Mouse (Mus musculus): ENCODE data around the gene Rab25.

Gene Rab25

DNA sequence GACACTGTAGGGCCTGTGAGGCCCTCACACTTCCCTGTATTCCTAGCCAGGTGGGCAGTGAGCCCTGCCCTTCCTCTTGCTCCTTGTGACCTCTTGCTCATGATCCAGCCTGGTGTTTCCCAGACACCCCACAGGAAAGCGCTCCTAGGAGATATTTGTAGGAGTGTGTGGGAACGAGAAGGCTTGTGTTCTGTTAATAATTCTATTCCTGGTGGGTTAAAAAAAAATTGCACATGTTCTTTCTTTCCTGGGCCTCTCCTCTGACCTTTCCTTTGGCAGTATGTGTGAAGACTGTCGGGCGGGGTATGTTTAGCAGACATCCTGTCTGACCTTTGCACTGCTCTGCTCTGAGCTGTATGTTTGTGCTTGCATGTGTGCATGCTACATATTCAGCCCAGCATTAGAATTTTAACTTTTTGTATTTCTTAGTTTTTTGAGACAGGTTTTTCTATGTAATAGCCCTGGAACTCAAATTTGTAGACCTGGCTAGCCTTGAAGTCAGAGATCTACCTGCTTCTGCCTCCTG is 18.5 kb upstream of the Rab25 start:
- DNase-seq (ENCODE audit: low read depth), result no peak

DNA sequence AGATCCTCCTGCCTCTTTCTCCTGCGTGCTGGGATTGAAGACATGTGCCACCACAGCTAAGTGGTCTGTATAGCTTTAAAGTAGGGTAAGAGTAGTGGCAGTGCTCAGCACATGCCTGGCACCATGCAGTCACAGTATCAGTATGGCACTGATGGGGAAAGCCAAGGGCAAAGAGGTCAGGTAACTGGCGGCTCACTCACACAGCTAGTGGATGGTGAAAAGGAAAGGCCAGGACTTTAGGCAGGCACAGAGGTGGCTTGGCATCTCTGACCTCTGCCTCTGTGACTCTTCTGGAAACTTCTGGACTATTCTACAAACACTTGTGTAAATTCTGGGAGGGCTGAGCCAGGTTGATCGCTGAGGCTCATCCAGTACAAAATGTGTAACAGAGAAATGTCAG is 18.0 kb upstream of the Rab25 start:
- no peak for DNase-seq (ENCODE audit: low read depth)

DNA sequence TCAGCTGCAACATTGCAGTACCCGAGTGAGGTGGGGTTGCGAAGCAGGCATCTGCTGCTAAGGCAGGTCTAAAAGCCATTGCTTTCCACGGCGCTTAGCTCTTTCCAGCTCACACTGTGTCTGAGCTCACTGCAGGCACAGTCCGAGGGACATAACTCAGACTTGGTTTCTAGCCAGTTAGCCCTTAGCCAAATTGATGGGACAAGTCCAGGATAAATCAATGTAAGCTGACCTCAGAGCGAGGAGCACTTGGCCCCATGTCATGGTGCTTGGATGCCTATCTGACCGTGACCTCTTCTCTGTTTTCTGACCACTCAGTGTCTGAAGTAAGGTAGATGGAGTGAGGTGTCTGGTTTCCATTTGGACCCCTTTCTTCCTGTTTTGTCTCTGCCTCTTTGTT is 15.9 kb upstream of the Rab25 start:
- no peak for DNase-seq (ENCODE audit: low read depth)

DNA sequence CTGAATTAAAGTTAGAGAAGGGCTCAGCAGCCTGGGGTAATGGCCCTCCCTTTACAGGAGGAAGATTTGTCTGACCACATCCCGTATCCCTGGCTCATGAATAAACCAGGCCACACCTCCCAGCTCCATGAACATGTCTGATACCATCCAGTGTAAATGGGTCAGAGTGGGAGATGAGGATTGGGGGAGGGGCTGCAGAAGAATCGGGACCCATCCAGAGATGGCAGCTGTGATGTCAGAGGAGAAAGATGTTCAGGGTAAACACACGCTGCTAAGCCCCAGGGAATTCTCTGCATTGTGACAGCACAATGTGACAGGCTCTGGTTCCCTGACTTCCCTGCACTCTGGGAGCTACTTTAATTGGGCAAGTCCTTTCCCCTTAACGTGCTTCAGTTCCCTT is 15.3 kb upstream of the Rab25 start:
- DNase-seq (ENCODE audit: low read depth), result no peak

DNA sequence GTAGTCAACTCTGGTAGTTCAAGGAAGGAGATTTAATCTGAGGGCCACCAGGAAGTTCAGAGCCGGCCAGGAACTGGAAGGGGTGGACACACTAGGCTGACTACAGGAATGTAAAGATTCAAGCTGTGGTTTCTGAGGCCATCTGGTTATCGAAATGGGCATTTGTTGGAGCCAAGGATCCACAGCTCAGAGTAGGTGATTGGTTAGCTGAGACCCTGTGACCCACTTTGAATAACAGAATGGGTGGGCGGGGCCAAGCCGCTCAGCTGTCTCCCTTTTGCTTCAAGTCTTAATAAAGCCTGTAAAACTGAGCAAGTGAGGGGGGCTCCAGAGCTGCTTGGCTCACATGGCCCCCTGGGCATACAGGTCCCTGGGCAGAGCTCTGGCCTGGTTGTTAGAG is 13.9 kb upstream of the Rab25 start:
- DNase-seq (ENCODE audit: low read depth), result peak; percentile 28

DNA sequence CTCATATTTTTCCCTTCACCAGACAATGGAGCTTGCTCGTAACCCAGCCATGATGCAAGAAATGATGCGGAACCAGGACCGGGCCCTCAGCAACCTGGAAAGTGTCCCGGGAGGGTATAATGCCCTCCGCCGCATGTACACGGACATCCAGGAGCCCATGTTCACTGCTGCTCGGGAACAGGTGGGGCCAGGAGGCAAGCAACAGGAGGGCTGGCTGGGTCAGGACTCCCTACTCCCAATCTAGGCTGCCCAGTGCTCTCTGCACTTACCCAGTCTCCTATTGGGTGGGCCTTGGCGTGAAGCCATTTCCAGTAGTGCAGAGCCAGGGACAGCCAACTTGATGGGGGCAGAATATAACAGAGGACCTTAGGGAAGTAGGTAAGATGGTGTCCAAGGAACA is 11.5 kb upstream of the Rab25 start:
- DNase-seq (ENCODE audit: low read depth), result no peak

DNA sequence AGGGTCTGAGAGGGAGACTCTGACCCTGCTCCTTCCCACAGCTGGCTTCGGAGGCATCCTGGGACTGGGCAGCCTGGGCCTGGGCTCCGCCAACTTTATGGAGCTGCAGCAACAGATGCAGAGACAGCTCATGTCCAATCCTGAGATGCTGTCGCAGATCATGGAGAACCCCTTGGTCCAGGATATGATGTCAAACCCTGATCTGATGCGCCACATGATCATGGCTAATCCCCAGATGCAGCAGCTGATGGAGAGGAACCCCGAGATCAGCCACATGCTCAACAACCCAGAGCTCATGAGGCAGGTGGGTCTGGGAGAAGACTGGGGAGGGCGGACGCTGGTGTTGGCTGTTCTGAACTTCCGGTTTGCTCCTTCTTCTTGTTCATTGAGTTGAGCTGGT is 8.5 kb upstream of the Rab25 start:
- no peak for DNase-seq (ENCODE audit: low read depth)

DNA sequence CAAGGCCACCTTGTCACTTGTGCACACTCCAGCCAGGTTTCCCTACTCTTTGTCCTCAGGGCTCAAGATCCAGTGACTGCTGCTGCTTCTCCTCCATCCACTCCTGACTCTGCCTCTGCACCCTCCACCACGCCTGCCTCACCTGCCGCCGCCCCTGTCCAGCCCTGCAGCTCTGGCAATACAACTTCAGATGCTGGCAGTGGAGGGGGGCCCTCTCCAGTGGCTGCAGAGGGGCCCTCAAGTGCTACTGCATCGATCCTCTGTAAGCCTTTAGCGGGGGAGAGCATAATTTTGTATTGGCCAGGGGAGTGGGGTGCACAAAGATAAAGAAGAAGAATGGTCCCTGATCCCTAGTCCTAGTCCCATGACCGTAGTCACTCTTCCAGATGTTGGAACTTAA is 7.6 kb upstream of the Rab25 start:
- no peak for DNase-seq (ENCODE audit: low read depth)

DNA sequence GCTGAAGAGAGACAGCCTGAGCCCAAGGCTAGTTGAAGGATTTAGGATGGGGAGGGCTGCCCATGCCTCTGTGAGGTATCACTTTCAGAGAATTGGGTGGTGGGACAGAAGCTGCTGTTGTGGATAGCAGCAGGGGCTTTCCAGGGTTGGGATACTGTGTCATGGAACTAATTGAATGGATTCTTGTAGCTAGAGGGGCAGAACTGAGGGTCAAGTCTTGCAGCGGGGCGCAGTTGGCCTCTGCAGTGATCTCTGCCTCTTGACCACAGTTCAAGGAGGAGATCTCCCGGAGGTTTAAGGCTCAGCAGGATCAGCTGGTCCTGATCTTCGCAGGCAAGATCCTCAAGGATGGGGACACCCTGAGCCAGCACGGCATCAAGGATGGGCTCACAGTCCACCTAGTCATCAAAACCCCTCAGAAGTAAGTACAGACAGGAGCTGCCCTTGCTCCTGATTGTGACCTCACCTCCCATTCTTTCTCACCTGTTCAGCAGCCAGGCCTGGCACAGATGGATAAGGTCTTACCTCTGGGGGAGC is 7.0 kb upstream of the Rab25 start:
- DNase-seq (ENCODE audit: low read depth), result no peak

DNA sequence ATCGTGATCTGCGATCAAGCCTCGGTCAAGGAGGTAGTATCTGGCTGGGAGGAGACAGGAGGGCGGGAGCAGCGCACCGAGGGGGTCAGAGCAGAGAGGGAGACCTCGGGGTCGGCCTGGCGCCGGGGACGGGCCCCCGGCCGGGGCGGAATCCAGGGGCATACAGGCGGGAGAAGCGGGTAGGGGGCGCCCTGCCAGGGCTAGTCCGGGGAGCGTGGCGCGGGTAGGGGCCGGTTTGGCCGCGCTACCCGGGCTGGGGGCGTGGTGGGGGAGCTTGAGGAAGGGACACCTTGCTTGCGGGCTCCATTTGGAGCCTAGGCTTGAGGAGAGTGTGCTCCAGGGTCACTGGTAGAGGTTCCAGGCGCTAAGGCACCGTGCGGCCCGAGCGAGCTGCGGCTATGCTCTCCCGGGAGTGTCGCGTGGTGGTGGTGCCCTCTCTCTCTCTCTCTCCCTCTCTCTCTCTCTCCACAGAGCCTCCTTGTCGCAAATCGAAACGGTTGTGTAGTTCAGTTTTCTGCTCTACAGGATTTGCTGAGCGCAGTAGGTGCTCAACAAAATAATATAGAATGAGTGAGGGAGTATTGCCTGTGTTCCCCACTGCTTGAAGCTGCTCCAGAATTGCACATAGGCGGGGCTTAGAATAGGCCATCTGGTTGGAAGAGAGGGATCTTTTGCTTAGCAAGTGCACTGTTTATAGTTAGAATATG is 5.9 kb upstream of the Rab25 start:
- peak; percentile 67 for DNase-seq (ENCODE audit: low read depth)

DNA sequence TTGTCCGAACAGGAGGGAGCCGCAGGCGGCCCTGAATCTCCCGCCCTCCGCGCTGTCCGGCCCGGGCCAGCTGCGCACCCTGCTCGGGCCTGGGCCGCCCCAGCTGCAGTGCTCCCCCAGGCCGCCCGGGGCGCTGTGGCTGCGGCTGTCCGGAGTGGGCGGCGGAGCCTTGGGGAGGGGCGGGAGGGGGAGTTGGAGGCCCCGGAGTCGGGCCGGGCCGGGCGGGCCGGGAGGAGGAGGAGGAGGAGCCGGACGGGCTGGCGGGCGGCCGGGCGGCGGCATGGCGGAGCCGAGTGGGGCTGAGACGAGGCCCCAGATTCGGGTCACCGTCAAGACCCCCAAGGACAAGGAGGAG is 5.4 kb upstream of the Rab25 start, which contains the start of gene Ubqln4:
Gene Ubqln4, plus strand, starts transcription at position 234 of the 355 bp plus-strand sequence.
- DNase-seq (ENCODE audit: low read depth), result peak; percentile 97

DNA sequence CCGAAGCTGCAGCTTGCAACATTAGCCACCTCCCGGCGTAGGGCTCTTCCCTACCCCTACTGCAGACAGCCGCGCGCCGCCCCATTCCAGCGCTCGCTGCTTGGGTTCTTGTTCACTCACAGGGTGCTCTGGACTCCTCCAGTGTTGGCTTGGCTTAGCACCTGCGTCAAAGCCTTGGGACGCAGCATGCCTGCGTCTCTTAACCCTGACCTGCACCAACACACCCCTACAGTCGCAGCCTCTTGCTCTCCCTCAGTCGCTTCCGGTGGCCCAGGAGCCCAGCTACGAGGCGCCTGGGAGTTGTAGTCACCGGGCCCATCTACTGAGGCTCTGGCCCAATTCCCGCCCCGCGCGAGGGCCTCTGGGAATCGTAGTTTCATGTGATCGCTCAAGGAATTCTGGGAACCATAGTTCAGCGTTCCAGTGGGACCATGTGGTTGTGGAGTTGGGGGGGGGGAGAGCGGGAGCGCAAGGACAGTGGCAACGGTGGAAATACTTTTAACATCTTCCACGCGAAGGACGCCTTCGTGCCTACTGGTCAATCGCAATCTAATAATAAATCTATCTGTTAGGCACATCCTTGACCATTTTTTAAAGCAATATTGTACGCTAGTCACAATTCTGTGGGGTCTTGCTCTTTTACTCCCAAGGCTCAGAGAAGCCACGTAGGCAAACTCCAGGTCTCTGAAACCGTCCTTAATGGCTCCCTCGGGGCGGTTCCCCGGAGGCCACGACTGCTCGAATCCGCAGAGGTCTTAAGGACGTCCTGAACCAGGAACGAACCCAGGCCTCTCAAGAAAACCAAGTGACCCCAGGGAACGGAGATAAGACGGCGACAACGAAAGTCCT is 4.8 kb upstream of the Rab25 start, which contains the start of gene Lamtor2:
Gene Lamtor2, minus strand, starts transcription at position 399 of the 849 bp plus-strand sequence.
- DNase-seq (ENCODE audit: low read depth), result peak; percentile 99

DNA sequence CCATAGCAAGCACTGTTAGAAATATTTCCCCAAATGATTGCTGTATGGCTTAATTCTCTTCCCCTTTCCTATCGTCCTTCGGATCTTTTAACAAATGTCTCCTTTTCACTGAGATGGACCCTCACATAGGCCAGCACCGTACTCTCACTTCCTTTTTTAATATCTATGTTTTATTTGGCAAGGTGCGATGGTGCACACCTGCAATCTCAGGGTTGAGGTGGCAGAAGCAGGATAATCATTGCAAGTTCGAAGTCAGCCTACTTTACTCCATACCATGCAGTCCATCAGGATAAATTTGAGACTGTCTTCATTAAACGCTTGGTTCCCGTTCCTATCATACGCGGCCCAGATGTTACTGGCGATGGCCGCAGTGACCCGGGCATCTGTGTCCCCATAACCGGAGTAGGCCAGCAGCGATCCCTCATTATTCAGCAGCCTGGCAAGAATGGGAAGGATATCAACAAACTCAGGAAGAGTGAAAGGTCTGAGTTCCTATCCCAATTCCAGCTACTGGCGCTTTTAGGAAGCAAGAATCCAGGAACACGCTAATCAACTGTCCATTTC is 4.1 kb upstream of the Rab25 start:
- no peak for DNase-seq (ENCODE audit: low read depth)

DNA sequence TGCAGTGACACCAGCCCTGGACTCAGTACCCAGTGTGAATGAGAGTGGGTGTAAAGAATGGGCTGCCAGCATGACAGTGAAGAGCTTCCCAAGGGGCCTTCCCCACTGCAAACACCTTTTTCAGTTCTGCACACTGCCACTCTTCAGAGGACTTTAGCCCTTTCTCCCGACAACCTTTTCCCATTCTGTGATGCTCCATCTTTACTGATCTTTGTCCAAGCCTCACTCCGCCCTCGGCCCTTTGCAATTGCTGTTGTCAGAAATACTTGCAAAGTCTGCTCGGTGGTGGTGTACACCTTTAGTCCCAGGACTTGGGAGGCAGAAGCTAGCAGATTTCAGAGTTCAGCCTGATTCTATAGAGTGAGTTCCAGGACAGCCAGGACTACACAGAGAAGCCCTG is 3.5 kb upstream of the Rab25 start:
- no peak for DNase-seq (ENCODE audit: low read depth)

DNA sequence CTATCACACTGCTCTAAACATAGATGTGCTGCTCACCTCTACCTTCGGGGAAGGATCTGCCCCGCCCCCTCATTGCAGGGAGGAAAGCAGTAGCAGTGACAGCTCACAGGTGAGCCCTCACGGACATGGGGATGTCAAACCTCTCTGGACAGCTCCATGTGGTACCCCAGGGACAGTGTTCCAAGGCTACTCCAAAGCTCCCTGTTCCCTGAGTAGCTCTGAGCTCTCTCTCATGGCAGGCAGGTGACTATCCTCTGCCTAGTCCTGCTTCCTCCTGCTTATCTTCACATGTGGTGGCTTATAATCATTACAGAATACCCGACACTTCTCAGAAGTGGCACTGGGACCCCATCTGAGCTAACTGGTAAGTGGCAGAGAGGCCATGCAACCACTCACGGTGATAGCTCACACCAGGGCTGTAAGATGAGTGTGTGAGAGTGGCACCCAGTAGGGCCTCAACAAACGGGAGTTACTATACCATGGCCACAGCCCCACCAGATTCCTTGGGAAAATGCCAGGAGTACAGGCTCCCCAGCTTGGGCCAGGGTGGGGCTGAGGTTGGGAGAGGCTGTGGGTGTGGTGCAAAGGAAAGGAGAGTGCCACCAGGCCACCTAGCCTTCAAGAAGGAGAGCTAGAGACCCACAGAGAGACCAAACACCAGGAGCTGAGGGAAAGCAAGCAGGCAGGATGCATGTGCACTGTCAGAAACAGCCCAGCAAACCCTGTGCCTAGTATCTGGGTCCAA is 1.3 kb downstream of the Rab25 start:
- DNase-seq (ENCODE audit: low read depth), result no peak

DNA sequence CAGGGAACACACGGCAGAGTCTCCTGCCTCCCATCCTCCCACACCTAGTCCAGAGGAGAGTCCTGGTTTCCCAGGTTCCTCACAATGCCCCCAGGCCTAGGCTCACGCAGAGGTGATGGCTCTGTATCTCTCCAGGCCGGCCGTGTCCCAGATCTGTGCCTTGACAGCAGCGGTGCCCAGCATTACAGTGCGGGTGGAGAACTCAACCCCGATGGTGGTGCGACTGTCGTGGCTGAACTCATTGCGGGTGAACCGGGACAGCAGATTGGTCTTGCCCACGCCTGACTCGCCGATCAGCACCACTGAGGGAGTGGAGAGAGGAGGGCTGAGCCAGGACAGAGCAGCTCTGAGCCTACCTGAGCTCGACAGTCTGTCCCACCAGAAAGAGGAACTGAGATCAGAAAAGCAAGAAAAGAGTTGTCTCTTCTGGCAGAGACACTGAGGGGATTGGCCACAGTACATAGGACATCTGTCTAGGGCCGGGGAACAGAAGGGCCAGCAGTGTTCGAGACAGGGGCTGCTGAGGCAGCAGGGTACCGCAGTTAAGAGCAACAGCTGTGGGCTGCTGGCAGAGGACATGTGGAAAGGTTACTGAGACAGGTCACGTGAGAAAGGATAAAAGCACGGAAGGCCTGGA is 3.0 kb downstream of the Rab25 start:
- no peak for DNase-seq (ENCODE audit: low read depth)

DNA sequence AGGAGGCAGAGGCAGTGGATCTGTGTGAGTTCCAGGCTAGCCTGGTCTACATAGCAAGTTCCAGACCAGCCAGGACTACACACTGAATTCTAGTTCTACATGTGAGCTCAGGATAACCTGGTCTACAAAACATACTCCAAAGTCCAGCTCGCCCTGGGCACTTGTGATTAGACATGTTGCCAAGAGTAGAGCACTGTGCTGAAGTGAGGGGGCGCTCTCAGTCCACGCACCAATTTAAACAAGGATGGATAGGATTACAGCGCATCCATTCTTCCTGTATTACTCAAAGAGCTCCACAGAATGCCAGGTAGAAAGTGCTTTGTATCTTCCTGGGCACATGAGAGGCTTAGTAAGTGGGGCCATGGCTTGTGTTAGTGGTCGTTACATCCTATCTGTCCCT is 3.6 kb downstream of the Rab25 start:
- DNase-seq (ENCODE audit: low read depth), result peak; percentile 57

DNA sequence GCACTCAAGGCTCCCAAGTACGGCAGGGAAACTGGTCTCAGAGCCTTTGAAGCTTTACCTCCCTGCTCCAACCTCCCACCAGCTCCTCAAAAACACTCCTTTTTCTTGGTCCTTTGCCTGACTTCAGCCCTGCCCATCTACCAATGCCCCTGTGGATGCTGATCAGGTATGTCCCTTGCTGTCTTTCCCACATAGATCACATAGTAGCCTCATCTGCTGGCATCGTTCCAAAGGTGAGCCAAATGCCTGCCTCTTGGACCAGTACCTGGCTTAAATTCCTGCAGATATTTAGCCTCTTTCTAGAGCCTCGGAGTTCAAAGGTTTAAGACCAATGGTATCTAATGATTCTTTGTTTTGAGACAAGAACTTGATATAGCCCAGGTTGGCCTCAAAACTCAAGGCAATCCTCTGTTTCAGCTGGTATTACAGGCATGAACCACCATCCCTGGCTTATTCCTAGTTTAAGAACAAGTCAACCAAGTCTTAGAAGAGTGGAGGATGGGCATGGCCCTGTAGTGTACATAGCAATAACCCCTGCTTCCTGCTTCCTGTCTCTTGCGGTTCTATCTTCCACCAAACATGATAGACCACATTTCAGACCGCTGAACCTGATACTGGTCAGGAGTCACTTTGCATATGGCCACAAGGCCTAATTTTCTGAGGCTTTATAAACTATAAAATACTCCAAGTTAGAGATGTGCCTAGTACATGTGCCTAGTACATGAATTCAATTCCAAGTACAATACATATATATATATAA is 4.3 kb downstream of the Rab25 start:
- no peak for DNase-seq (ENCODE audit: low read depth)

DNA sequence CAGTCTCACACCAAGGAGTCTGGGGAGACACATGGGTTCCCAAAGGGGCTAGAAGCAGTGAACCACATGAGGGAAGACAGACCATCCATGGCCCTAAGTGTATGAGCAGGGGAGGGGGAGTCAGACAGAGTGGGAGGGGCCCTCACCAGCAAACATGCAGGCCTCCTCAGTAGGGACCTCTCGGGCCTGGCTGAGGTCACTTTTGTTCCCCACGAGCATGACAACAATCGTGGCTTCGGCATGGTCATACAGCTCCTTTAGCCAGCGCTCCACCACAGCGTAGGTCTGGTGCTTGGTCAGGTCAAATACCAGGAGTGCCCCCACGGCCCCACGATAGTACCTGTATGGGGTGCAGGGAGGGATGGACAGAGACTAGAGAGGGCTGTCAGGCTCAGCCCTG is 4.9 kb downstream of the Rab25 start:
- DNase-seq (ENCODE audit: low read depth), result no peak

DNA sequence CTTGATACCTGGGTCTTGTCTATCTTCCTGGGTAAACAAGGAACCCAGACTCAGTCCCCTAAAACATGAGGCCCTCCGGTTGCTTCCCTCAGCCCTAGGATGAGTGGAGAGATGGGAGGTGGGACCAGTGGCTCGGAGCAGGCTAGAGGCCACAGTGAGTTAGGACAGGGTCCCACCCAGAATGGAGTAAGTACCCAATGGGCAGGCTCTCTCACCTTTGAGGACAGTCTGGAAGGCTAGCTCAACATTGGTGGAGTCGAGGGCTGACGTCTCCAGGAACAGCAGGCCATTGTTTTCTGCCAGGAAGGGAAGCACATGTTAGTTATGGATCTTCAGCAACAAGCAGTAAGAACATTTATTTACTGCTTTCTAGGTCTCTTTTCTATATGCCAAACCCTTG is 5.6 kb downstream of the Rab25 start:
- no peak for DNase-seq (ENCODE audit: low read depth)
